Mouse (Mus musculus): ENCODE measurements around the gene Shank1. TPM values are rescaled to one million over a fixed set of nuclear protein-coding genes. Genes with fewer than 3 reads are reported as not detected.

Gene Shank1
- polyA plus RNA-seq, 1 experiment from 2014 or later: 1.2 TPM

DNA sequence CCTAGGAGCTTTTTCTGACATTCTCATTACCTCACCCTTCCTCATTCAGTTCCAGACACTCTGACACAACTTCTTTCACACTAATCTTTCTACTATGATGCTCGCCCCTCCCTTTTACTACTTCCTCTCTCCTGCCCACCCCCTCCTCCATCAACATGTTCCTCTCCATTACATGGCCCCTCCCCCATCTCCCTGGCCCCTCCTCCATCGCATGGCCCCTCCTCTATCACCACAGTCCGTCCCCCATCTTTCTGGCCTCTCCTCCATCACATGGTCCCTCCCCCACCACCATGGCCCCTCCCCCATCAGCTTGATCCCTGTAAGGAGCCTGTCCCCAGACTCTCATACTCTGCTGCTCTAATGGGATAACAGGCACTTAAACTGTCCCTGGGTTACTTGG, 39.0 kb downstream of the Shank1 start:
- Histone ChIP-seq H3K27me3 (replicated peaks; ENCODE audit: control insufficient read depth, insufficient read depth, low read length) (peaks cover 40% of the 10 kb centered on the region), H3K4me3 (ENCODE audit: low read length) (no peak overlapping the region), H3K4me2 (ENCODE audit: low read depth, low read length) (no peak overlapping the region), H3K9me3 (ENCODE audit: control insufficient read depth, low read length) (no peaks in the 10 kb centered on the region), H3K27ac (ENCODE audit: low read length) (no peak overlapping the region), H3K36me3 (ENCODE audit: control insufficient read depth, insufficient read depth, low read length) (no peaks in the 10 kb centered on the region), H3K4me1 (ENCODE audit: control insufficient read depth, insufficient read depth, low read length) (peaks cover 9% of the 10 kb centered on the region; the same call in 1 of the 2 replicates), H3K9ac (ENCODE audit: low read depth, low read length) (no peak overlapping the region)
- 27% methylated on average over 3 of the region's 3 CpGs for WGBS
- ATAC-seq: no peak

DNA sequence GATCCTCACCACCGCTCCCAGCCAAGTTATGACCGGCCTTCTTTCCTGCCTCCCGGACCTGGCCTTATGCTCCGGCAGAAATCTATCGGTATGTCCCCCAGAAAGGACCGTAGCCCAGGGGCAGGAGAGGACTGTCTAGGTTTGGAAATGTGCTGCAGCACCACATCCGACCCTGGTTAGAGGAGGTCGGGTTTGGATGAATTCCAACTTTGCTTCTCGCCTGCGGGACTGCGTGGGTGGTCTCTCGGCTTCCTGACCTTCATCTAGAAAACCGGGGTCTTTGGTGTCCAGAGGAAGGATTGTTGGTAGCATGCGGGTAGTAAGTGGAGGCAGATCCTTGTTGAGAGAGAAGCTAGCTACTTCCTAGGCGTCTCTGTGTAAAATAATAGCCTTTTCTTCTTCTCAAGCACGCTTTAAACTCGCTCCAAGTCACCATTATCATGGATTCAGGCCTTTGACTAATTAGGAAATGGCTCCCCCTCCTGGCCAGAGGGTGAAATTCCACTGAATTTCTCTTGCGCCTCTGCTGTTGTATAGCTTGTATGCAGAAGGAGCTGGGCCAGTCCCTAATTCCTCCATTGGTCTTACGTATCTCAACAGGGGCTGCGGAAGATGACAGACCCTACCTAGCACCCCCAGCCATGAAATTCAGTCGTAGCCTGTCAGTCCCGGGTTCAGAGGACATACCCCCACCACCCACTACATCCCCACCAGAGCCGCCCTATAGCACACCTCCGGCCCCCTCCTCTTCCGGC, 41.1 kb downstream of the Shank1 start:
- 6% methylated on average over 25 of the region's 25 CpGs for WGBS
- Histone ChIP-seq H3K4me3 (ENCODE audit: low read length) (peak overlapping the region; percentile 35), H3K27ac (ENCODE audit: low read length) (no peak overlapping the region), H3K9ac (ENCODE audit: low read depth, low read length) (peak overlapping the region; percentile 59), H3K36me3 (ENCODE audit: control insufficient read depth, insufficient read depth, low read length) (no peaks in the 10 kb centered on the region), H3K9me3 (ENCODE audit: control insufficient read depth, low read length) (no peaks in the 10 kb centered on the region), H3K27me3 (replicated peaks; ENCODE audit: control insufficient read depth, insufficient read depth, low read length) (peaks cover 61% of the 10 kb centered on the region), H3K4me1 (ENCODE audit: control insufficient read depth, insufficient read depth, low read length) (peaks cover 9% of the 10 kb centered on the region; the same call in 1 of the 2 replicates), H3K4me2 (ENCODE audit: low read depth, low read length) (peak overlapping the region; percentile 60)
- peak; percentile 57 for ATAC-seq

DNA sequence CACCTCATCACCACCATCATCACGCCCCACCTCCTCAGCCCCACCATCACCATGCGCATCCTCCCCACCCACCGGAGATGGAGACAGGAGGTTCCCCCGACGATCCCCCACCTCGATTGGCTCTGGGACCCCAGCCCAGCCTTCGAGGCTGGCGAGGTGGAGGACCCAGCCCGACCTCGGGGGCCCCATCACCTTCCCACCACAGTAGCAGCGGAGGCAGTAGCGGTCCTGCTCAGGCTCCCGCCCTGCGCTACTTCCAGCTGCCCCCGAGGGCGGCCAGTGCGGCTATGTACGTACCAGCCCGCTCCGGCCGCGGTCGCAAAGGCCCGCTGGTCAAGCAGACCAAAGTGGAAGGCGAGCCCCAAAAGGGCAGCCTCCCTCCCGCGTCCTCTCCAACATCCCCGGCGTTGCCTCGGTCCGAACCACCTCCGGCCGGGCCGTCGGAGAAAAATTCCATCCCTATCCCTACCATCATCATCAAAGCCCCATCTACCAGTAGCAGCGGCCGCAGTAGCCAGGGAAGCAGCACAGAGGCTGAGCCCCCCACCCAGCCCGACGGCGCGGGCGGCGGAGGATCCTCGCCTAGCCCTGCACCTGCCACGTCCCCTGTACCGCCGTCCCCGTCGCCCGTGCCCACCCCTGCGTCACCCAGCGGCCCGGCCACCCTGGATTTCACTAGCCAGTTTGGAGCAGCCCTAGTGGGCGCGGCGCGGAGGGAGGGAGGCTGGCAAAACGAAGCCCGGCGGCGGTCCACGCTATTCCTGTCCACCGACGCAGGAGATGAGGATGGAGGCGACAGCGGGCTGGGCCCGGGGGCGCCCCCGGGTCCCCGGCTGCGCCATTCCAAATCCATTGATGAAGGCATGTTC, 42.1 kb downstream of the Shank1 start:
- Histone ChIP-seq H3K27ac (ENCODE audit: low read length) (no peak overlapping the region), H3K9me3 (ENCODE audit: control insufficient read depth, low read length) (no peaks in the 10 kb centered on the region), H3K4me2 (ENCODE audit: low read depth, low read length) (no peak overlapping the region), H3K4me1 (ENCODE audit: control insufficient read depth, insufficient read depth, low read length) (peaks cover 16% of the 10 kb centered on the region), H3K4me3 (ENCODE audit: low read length) (0 out of 2 replicates have a peak overlapping the region, but pooled peaks have one; percentile 2), H3K36me3 (ENCODE audit: control insufficient read depth, insufficient read depth, low read length) (no peaks in the 10 kb centered on the region), H3K9ac (ENCODE audit: low read depth, low read length) (no peak overlapping the region), H3K27me3 (replicated peaks; ENCODE audit: control insufficient read depth, insufficient read depth, low read length) (peaks cover 70% of the 10 kb centered on the region)
- ATAC-seq: no peak
- WGBS: 7% methylated on average over 71 of the region's 71 CpGs

DNA sequence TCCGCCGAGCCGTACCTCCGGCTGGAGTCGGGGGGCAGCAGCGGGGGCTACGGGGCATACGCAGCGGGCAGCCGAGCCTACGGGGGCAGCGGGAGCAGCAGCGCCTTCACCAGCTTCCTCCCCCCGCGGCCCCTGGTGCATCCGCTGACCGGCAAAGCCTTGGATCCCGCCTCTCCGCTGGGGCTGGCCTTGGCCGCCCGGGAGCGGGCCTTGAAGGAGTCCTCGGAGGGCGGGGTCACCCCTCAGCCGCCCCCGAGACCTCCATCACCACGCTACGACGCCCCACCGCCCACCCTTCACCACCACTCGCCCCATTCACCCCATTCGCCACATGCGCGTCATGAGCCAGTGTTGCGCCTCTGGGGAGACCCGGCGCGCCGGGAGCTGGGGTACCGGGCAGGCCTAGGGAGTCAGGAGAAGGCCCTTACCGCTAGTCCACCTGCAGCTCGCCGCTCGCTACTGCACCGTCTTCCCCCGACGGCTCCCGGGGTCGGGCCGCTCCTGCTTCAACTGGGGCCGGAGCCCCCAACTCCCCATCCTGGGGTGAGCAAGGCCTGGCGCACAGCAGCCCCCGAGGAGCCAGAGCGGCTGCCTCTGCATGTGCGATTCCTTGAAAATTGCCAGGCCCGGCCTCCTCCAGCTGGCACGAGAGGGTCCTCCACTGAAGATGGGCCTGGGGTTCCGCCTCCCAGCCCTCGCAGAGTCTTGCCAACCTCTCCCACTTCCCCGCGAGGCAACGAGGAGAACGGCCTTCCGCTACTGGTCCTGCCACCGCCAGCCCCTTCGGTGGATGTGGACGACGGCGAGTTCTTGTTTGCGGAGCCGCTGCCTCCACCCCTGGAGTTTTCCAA, 42.9 kb downstream of the Shank1 start:
- H3K4me2 ChIP-seq (ENCODE audit: low read depth, low read length): no peak overlapping the region; the same call in 1 of the 2 replicates
- H3K27ac ChIP-seq (ENCODE audit: low read length): no peak overlapping the region
- no peak for ATAC-seq
- peaks cover 18% of the 10 kb centered on the region for H3K4me1 ChIP-seq (ENCODE audit: control insufficient read depth, insufficient read depth, low read length)
- no peak overlapping the region for H3K9ac ChIP-seq (ENCODE audit: low read depth, low read length)
- peak overlapping the region; percentile 14; the same call in 1 of the 2 replicates for H3K4me3 ChIP-seq (ENCODE audit: low read length)
- 3% methylated on average over 63 of the region's 71 CpGs for WGBS
- peaks cover 77% of the 10 kb centered on the region for H3K27me3 ChIP-seq (replicated peaks; ENCODE audit: control insufficient read depth, insufficient read depth, low read length)
- H3K9me3 ChIP-seq (ENCODE audit: control insufficient read depth, low read length): no peaks in the 10 kb centered on the region
- H3K36me3 ChIP-seq (ENCODE audit: control insufficient read depth, insufficient read depth, low read length): no peaks in the 10 kb centered on the region

DNA sequence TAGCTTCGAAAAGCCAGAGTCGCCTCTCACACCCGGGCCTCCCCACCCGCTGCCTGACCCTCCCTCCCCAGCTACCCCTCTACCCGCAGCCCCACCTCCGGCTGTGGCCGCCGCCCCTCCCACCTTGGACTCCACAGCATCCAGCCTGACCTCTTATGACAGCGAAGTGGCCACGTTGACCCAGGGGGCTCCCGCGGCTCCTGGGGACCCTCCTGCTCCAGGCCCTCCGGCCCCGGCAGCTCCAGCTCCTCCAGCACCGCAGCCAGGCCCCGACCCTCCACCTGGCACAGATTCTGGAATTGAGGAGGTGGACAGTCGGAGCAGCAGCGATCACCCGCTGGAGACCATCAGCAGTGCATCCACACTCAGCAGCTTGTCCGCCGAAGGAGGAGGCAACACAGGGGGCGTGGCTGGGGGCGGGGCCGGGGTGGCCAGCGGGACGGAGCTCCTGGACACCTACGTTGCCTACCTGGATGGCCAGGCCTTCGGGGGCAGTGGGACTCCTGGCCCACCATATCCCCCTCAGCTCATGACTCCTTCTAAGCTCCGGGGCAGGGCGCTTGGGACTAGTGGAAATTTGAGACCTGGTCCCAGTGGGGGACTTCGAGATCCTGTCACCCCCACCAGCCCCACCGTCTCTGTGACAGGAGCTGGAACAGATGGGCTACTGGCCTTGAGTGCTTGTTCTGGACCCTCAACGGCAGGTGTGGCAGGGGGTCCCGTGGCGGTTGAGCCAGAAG, 43.7 kb downstream of the Shank1 start:
- Histone ChIP-seq H3K36me3 (ENCODE audit: control insufficient read depth, insufficient read depth, low read length) (no peaks in the 10 kb centered on the region), H3K4me1 (ENCODE audit: control insufficient read depth, insufficient read depth, low read length) (peaks cover 21% of the 10 kb centered on the region), H3K27ac (ENCODE audit: low read length) (no peak overlapping the region), H3K4me2 (ENCODE audit: low read depth, low read length) (peak overlapping the region; percentile 12; the same call in 1 of the 2 replicates), H3K9ac (ENCODE audit: low read depth, low read length) (no peak overlapping the region), H3K9me3 (ENCODE audit: control insufficient read depth, low read length) (no peaks in the 10 kb centered on the region), H3K27me3 (replicated peaks; ENCODE audit: control insufficient read depth, insufficient read depth, low read length) (peaks cover 79% of the 10 kb centered on the region), H3K4me3 (ENCODE audit: low read length) (peak overlapping the region; percentile 14; the same call in 1 of the 2 replicates)
- WGBS: 3% methylated on average over 34 of the region's 35 CpGs
- no peak for ATAC-seq

DNA sequence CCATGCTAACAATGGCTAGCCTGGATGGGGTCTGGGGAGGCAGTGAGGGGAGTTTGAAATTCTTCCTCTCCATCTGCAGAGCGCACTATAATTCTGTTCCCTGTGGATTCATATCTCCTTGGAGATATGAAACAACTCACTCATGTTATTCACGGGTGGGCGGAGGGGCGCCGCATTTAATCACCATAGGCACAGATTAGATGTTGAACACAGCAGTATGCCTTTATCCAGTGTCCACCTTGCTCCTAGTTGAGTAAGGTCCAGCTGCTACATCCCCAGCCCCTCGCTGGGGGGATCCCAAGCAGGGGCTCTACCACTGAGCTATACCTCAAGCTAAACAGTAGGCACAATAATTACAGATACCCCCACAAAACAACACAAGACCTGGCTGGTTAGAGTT, 45.4 kb downstream of the Shank1 start:
- Histone ChIP-seq H3K4me3 (ENCODE audit: low read length) (no peak overlapping the region), H3K9ac (ENCODE audit: low read depth, low read length) (no peak overlapping the region), H3K9me3 (ENCODE audit: control insufficient read depth, low read length) (no peaks in the 10 kb centered on the region), H3K27me3 (replicated peaks; ENCODE audit: control insufficient read depth, insufficient read depth, low read length) (peaks cover 76% of the 10 kb centered on the region), H3K36me3 (ENCODE audit: control insufficient read depth, insufficient read depth, low read length) (no peaks in the 10 kb centered on the region), H3K4me2 (ENCODE audit: low read depth, low read length) (no peak overlapping the region), H3K27ac (ENCODE audit: low read length) (no peak overlapping the region), H3K4me1 (ENCODE audit: control insufficient read depth, insufficient read depth, low read length) (peaks cover 30% of the 10 kb centered on the region)
- 63% methylated on average over 6 of the region's 6 CpGs for WGBS
- no peak for ATAC-seq

DNA sequence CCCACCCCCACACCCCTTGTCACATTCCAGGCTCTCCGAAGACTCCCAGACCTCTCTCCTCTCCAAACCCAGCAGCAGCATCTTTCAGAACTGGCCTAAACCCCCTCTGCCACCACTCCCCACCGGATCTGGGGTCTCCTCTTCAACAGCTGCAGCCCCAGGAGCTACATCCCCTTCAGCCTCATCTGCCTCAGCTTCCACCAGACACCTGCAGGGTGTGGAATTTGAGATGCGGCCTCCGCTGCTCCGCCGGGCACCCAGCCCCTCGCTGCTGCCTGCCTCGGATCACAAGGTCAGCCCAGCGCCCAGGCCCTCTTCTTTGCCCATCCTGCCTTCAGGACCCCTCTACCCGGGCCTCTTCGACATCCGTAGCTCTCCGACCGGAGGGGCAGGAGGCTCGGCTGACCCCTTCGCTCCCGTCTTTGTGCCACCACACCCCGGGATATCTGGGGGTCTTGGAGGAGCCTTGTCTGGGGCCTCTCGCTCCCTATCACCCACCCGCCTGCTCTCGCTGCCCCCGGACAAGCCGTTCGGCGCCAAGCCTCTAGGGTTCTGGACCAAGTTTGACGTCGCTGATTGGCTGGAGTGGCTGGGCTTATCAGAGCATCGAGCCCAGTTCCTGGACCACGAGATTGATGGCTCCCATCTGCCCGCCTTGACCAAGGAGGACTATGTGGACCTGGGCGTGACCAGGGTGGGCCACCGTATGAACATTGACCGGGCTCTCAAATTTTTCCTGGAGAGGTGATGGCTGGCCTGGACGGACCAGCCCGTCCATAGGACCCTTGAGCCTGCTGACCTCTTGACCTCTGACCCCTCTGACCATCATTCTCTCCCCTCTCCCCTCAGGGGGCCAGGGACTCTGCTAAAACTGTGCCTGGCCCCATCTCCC, 46.8 kb downstream of the Shank1 start:
- no peaks in the 10 kb centered on the region for H3K9me3 ChIP-seq (ENCODE audit: control insufficient read depth, low read length)
- no peaks in the 10 kb centered on the region for H3K36me3 ChIP-seq (ENCODE audit: control insufficient read depth, insufficient read depth, low read length)
- H3K4me2 ChIP-seq (ENCODE audit: low read depth, low read length): peak overlapping the region; percentile 24
- H3K27ac ChIP-seq (ENCODE audit: low read length): no peak overlapping the region
- H3K4me3 ChIP-seq (ENCODE audit: low read length): peak overlapping the region; percentile 4
- peaks cover 24% of the 10 kb centered on the region for H3K4me1 ChIP-seq (ENCODE audit: control insufficient read depth, insufficient read depth, low read length)
- ATAC-seq: no peak
- H3K9ac ChIP-seq (ENCODE audit: low read depth, low read length): no peak overlapping the region
- 2% methylated on average over 35 of the region's 35 CpGs for WGBS
- peaks cover 73% of the 10 kb centered on the region for H3K27me3 ChIP-seq (replicated peaks; ENCODE audit: control insufficient read depth, insufficient read depth, low read length)

DNA sequence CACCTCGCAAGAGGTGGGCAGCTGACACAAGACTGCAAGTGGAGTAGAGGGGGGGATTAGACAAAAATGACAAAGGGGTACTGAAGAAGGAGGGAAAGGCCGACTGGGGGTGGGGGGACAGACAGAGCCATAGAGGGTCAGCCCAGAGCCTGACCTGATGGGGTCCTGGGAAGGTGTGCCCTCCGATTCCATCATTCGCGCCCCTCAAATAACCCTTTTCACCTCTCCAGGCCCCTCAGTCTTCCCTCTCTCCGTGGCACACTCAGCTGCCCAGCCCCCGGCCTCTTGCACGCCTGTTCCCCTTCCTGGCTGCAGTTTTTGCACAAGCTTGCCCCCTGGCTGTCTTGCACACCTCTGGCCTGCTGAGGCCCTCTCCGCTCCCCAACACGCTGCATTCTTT, 47.5 kb downstream of the Shank1 start:
- WGBS: 25% methylated on average over 10 of the region's 10 CpGs
- H3K27me3 ChIP-seq (replicated peaks; ENCODE audit: control insufficient read depth, insufficient read depth, low read length): peaks cover 66% of the 10 kb centered on the region
- no peaks in the 10 kb centered on the region for H3K36me3 ChIP-seq (ENCODE audit: control insufficient read depth, insufficient read depth, low read length)
- no peak overlapping the region for H3K4me2 ChIP-seq (ENCODE audit: low read depth, low read length)
- no peak for ATAC-seq
- H3K27ac ChIP-seq (ENCODE audit: low read length): no peak overlapping the region
- no peak overlapping the region for H3K4me3 ChIP-seq (ENCODE audit: low read length)
- no peak overlapping the region for H3K9ac ChIP-seq (ENCODE audit: low read depth, low read length)
- H3K9me3 ChIP-seq (ENCODE audit: control insufficient read depth, low read length): no peaks in the 10 kb centered on the region
- H3K4me1 ChIP-seq (ENCODE audit: control insufficient read depth, insufficient read depth, low read length): peaks cover 24% of the 10 kb centered on the region
